Mouse (Mus musculus) hindbrain, embryonic 13.5 days (tissue): ENCODE results near the gene Tubb5. TPM values are rescaled to one million over a fixed set of nuclear protein-coding genes. Genes with fewer than 3 reads are reported as not detected.

Source experiments
- ATAC-seq: fragments of 200-750 bp; cut with Nextera tagmentation; 2 replicates; pipeline ENCODE4 v1.8.0; 2017; ENCODE audit warnings: moderate TSS enrichment; ENCODE audit not compliant: low FRiP score
- H3K27ac ChIP-seq: fragments of 300-500 bp; sonication (generic); 2 replicates; pipeline ENCODE4 v1.5.1; 2015; ENCODE audit warnings: inconsistent platforms, mild to moderate bottlenecking, moderate library complexity
- H3K27me3 ChIP-seq: fragments of 300-500 bp; sonication (generic); 2 replicates; pipeline ENCODE4 v1.6.1; 2015; ENCODE audit warnings: mild to moderate bottlenecking, inconsistent platforms
- H3K36me3 ChIP-seq: fragments of 300-500 bp; sonication (generic); 2 replicates; pipeline ENCODE4 v1.6.1; 2015; ENCODE audit warnings: mild to moderate bottlenecking, inconsistent platforms
- H3K4me1 ChIP-seq: fragments of 300-500 bp; sonication (generic); replicated peaks from 2 replicates; pipeline ENCODE4 v1.6.1; 2015; ENCODE audit warnings: inconsistent platforms
- H3K4me2 ChIP-seq: fragments of 300-500 bp; sonication (generic); 2 replicates; pipeline ENCODE4 v1.6.1; 2015; ENCODE audit warnings: inconsistent platforms, mild to moderate bottlenecking, moderate library complexity
- H3K4me3 ChIP-seq: fragments of 300-500 bp; sonication (generic); 2 replicates; pipeline ENCODE4 v1.5.1; 2015; ENCODE audit warnings: mild to moderate bottlenecking, inconsistent platforms
- H3K9ac ChIP-seq: fragments of 300-500 bp; sonication (generic); 2 replicates; pipeline ENCODE4 v1.6.1; 2015; ENCODE audit warnings: mild to moderate bottlenecking, inconsistent platforms
- H3K9me3 ChIP-seq: fragments of 300-500 bp; sonication (generic); 2 replicates; pipeline ENCODE4 v1.6.1; 2016; ENCODE audit warnings: inconsistent platforms
- WGBS: fragments of 180-500 bp; shearing (Covaris S2); methylation state at CpG from one replicate; pipeline ENCODE4 v1.1.7; 2015; 5-methylcytosine and 5-hydroxymethylcytosine counted together
- polyA plus RNA-seq: library from polyadenylated mRNA; unstranded; fragments of >200 nt; fragmentation: Nextera tagmentation; extraction: Ambion mirVana; gene quantifications from 2 replicates; pipeline ENCODE4 v1.2.1, GENCODE M21; 2015

The Tubb5 gene
- polyA plus RNA-seq, 1 experiment from 2014 or later = 1,714 TPM

DNA sequence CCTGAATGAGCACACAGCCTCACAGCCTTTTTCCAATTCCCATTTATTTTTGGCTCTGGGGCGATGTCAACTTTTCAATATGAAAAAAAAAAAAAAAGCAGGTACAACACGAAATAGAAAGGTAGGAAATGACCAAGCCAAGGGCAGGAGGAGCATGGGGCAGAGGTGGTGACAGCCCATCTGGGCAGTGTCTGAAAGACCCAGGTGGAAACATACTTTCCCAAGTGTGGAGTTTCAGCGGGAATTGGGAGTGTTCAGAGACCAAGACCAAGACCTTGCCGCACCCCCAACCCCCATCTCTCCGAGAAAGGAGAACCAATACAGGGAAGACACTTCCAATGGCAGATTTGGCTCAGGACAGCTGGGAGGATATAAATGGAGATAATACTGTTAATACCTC lies 4.2 kb downstream of the Tubb5 start:
- peak overlapping the region; percentile 92 for H3K4me2 ChIP-seq
- H3K36me3 ChIP-seq = peaks cover 62% of the 10 kb centered on the region
- H3K9ac ChIP-seq = peak overlapping the region; percentile 53
- no peak for ATAC-seq
- WGBS = 63% methylated on average over 5 of the region's 5 CpGs
- H3K4me1 ChIP-seq = peaks cover 56% of the 10 kb centered on the region
- no peak overlapping the region for H3K27ac ChIP-seq
- H3K4me3 ChIP-seq = peak overlapping the region; percentile 96
- H3K27me3 ChIP-seq = no peaks in the 10 kb centered on the region
- H3K9me3 ChIP-seq = no peaks in the 10 kb centered on the region

DNA sequence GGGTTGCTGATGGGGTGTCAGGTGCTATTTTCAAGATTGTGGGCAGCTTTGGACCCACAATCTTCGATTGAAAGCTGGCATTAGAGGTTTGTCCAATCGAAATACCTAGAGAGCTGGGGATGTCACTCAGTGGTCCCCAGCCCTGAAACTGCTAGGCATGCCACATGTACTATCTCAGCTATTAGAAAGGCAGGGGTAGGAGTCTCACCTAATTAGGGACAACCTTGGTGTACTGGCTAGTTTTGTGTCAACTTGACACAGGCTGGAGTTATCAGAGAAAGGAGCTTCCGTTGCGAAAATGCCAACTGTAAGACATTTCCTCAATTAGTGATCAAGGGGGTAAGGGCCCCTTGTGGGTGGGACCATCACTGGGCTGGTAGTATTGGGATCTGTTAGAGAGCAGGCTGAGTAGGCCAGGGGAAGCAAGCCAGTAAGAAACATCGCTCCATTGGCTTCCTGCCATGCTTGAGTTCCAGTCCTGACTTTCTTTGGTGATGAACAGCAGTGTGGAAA lies 4.8 kb downstream of the Tubb5 start:
- Histone ChIP-seq H3K27me3 (no peaks in the 10 kb centered on the region), H3K36me3 (peaks cover 62% of the 10 kb centered on the region), H3K9ac (peak overlapping the region; percentile 39), H3K4me2 (peak overlapping the region; percentile 92), H3K9me3 (no peaks in the 10 kb centered on the region), H3K27ac (0 out of 2 replicates have a peak overlapping the region, but pooled peaks have one; percentile 30), H3K4me1 (peaks cover 52% of the 10 kb centered on the region), H3K4me3 (0 out of 2 replicates have a peak overlapping the region, but pooled peaks have one; percentile 96)
- no peak for ATAC-seq
- 26% methylated on average over 5 of the region's 5 CpGs for WGBS

DNA sequence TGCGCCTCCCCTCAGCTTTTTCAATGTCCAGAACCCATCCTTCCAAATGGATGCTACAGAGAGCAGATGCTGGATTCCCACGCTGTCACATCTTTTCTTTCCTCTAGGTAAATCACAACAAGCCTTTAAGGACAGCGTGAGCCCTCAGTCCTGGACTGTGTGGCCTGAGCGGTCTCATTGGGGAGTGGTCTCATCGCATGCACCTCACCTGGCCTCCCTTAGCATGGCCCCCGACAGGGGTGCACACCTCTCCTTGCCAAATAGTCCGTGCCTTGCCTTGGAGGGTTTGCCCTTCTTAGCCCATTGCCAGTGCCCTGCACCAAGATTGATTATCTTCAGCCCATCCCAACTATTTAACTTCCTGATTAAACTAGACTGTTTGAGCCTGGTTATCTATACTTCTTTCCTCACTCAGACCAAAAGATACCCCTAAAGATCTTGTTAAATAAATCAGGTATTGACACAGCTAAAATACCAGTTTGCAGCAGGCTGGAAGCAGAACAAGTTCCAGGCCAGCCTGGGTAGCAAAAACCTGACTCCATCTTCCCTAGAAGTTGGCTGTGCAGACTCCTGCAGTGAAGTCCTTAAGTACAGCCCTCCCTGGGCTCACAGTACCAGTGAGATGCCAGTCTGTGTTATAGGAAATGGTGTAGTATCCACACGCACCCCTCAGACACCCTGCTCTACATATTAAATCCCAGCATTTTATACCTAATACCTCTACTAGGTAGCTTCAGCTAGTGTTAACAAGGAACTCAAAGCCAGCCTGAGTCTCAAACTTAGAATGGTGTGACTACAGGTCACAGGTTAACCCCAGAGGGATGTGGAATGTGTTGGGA lies 5.5 kb downstream of the Tubb5 start:
- Histone ChIP-seq H3K4me2 (peak overlapping the region; percentile 4; the same call in 1 of the 2 replicates), H3K27ac (peak overlapping the region; percentile 32), H3K36me3 (peaks cover 68% of the 10 kb centered on the region), H3K4me3 (no peak overlapping the region), H3K27me3 (no peaks in the 10 kb centered on the region), H3K4me1 (peaks cover 52% of the 10 kb centered on the region), H3K9me3 (no peaks in the 10 kb centered on the region), H3K9ac (peak overlapping the region; percentile 39; the same call in 1 of the 2 replicates)
- no peak for ATAC-seq
- 65% methylated on average over 8 of the region's 8 CpGs for WGBS

DNA sequence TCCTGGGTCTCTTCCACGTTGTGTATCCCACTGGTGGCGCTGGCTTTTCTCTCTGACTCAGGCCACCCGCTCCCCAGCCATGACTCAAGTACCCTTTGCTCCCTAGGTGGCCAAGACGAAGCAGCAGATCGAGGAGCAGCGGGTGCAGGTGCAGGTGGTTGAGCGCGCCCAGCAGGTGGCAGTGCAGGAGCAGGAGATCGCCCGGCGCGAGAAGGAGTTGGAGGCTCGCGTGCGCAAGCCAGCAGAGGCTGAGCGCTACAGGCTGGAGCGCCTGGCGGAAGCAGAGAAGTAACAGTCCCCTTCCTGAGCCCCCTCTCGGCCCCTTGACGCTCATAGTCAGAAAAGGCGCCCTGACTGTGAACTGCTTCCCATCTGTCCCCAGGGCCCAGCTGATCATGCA lies 8.4 kb downstream of the Tubb5 start:
- no peaks in the 10 kb centered on the region for H3K27me3 ChIP-seq
- WGBS = 2% methylated on average over 21 of the region's 21 CpGs
- H3K9me3 ChIP-seq = no peaks in the 10 kb centered on the region
- no peak overlapping the region for H3K27ac ChIP-seq
- H3K36me3 ChIP-seq = peaks cover 76% of the 10 kb centered on the region
- peak overlapping the region; percentile 46 for H3K9ac ChIP-seq
- H3K4me2 ChIP-seq = peak overlapping the region; percentile 30
- H3K4me3 ChIP-seq = no peak overlapping the region; the same call in 1 of the 2 replicates
- ATAC-seq = peak; percentile 30
- peaks cover 38% of the 10 kb centered on the region for H3K4me1 ChIP-seq

DNA sequence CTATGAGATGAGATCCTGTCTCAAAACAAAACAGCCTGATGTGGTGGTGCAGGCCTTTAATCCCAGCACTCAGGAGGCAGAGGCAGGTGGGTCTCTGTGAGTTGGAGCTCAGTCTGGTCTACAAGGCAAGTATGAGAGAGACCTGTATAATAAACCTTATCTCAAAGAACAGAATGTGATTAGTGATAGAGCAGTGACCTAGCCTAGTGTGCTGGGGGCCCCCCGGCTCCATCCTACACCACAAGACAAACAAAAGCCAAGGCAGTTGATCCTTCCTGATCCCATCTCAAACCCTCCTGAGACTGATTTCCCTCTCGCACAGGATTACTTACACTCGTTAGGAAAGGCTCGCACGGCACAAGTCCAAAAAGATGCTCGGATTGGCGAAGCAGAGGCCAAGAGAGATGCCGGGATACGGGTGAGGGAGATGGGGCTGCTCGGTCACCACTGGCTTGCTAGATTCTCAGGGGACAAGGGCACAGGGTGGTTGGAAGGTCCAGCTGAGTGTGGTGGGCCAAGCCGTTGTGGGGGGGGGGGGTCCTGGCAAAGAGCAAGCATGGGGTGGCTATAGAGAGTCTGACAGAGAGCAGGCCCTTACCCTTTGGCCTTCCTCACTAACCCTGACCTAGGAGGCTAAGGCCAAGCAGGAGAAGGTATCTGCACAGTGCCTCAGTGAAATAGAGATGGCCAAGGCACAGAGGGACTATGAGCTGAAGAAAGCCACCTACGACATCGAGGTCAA lies 12.8 kb downstream of the Tubb5 start:
- no peak for ATAC-seq
- H3K36me3 ChIP-seq = peaks cover 34% of the 10 kb centered on the region
- peaks cover 47% of the 10 kb centered on the region for H3K4me1 ChIP-seq
- 95% methylated on average over 13 of the region's 13 CpGs for WGBS
- no peak overlapping the region for H3K27ac ChIP-seq
- H3K4me3 ChIP-seq = no peak overlapping the region
- H3K27me3 ChIP-seq = peaks cover 17% of the 10 kb centered on the region
- no peak overlapping the region for H3K9ac ChIP-seq
- no peaks in the 10 kb centered on the region for H3K9me3 ChIP-seq
- no peak overlapping the region for H3K4me2 ChIP-seq

DNA sequence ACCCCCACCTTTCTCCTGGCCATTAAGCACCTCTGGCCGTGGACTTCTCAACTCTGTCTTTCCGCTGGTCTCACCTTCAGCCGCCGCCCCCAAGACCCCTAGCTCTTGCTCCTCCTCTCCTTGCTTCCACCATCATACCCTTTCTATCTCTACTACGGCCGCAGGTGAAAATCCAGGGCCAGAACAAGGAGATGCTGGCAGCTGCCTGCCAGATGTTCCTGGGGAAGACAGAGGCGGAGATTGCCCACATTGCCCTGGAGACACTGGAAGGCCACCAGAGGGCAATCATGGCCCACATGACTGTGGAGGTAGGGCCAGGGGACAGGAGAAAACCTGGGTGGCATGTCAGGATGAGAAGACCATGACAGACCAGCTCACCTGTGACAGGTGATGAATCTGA lies 13.7 kb downstream of the Tubb5 start:
- WGBS = 59% methylated on average over 7 of the region's 7 CpGs
- Histone ChIP-seq H3K4me2 (peak overlapping the region; percentile 85), H3K36me3 (peaks cover 34% of the 10 kb centered on the region), H3K27me3 (peaks cover 26% of the 10 kb centered on the region), H3K4me3 (peak overlapping the region; percentile 66), H3K9me3 (no peaks in the 10 kb centered on the region), H3K4me1 (peaks cover 38% of the 10 kb centered on the region), H3K27ac (no peak overlapping the region), H3K9ac (peak overlapping the region; percentile 79; the same call in 1 of the 2 replicates)
- ATAC-seq = no peak

DNA sequence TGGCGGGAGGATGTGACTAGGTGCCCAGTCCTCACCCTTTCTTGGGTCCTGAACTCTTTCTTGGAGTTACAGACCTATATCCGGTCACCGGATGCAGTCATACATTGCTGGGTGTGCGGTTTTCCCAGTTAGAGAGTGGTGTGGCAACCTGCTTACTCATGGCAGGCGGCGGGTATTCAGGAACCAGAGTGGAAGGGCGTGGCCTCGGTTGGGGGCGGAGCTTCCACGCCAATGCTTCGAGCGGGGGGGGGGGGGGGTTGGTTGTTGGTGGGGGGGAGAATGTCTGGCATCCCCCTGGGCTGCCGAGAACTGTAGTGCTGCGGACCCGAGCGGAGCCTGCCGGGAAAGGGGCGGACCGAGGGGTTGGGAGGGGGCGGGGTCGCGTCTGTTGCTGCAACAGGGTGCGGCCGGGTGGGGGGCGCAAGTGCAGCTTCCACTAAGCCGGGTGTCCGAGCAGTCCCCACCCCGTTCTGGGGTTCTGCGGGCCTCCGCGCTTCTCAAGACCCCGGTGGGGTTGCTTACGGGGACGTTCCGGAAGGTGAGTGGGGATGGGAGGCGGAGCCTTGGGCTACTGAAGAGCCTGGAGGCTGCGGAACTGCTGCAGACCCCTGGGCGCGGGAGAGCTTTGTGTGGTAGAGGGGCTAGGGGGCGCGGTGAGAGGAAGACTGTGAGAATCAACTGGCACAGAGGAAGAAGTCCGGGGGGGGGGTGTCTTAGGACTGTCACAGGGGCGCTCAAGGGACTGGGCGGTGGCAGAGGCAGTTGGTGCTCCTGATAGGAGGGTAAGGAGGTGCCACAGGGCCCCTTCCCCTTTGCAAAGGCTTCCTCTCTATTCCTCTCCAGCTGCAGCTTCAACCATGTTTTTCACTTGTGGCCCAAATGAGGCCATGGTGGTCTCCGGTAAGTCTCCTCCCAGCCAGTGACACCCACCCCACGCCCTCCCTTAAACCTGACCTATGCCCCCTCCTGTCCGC lies 14.9 kb downstream of the Tubb5 start, which contains the start of gene Flot1:
Gene Flot1 (plus strand): TSS at position 267 of the 974 bp plus-strand sequence.
- Histone ChIP-seq H3K4me2 (peak within 1 kb of the TSS; percentile 85), H3K4me3 (peak within 1 kb of the TSS; percentile 66), H3K9me3 (no peaks in the 10 kb centered on the region), H3K9ac (peak within 1 kb of the TSS; percentile 79), H3K36me3 (peaks cover 34% of the 10 kb centered on the region), H3K27ac (peak within 1 kb of the TSS; percentile 86), H3K27me3 (peaks cover 30% of the 10 kb centered on the region), H3K4me1 (peaks cover 38% of the 10 kb centered on the region)
- peak; percentile 89 for ATAC-seq
- under 1% methylated on average over 32 of the region's 47 CpGs for WGBS

DNA sequence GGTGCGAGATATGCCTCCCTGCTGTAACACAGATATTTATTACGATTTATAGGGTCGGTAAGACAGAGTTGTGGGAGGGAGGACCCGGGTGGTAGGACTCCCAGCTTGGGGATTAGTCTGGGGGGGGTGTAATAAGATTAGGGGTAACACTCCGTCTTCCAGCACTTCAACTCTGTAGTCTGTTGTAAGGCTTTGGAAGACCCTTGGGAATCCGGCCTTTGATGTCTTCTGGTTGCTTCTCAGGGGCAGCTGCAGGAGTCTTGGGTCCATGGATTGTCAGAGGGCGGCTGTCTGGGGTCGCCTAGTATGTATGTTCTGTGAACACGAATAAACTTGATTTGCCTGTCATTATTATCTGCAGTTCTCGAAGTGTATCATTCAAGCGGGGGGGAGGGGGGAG lies 15.5 kb downstream of the Tubb5 start:
- peak overlapping the region; percentile 66 for H3K4me3 ChIP-seq
- H3K27me3 ChIP-seq = peaks cover 30% of the 10 kb centered on the region
- no peaks in the 10 kb centered on the region for H3K9me3 ChIP-seq
- peak overlapping the region; percentile 86 for H3K27ac ChIP-seq
- H3K9ac ChIP-seq = peak overlapping the region; percentile 79
- peak overlapping the region; percentile 85 for H3K4me2 ChIP-seq
- peaks cover 28% of the 10 kb centered on the region for H3K36me3 ChIP-seq
- no peak for ATAC-seq
- H3K4me1 ChIP-seq = peaks cover 38% of the 10 kb centered on the region
- 4% methylated on average over 11 of the region's 11 CpGs for WGBS

DNA sequence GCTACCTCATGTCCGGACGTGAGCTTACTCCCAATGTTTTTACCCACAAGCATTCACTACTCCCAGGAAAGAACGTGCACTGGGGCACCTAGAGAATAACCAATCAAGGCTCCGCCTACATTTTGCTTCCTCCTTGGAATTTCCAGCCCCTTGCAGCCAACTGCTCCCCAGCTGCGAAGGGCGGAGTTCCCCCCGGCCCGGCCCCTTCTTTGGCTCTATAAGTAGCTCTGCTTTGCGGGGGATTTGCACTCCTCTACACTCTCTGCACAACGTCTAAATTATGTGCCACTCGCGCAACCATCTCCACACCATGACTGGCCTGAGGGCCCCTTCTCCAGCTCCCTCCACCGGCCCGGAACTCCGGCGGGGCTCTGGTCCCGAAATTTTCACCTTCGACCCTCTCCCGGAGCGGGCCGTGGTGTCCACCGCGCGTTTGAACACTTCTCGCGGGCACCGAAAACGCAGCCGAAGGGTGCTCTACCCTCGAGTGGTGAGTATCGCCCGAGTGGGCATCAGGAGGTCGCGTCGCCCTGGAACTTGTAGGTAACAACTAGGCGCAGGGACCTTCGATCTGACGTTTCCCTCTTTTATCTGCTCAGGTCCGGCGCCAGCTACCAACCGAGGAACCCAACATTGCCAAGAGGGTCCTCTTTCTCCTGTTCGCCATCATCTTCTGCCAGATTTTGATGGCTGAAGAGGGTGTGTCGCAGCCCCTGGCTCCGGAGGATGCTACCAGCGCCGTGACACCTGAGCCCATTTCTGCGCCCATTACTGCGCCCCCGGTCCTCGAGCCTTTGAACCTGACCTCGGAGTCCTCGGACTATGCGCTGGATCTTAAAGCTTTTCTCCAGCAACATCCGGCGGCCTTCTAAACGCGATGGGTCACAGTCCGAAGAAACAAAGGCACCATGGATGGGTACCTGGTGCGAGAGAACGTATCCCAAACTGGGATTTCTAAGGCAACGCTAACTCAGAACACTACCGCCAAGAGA lies 16.4 kb downstream of the Tubb5 start, which contains the start of gene Ier3:
Gene Ier3 (plus strand): TSS at position 246 of the 992 bp plus-strand sequence.
- Histone ChIP-seq H3K36me3 (peaks cover 19% of the 10 kb centered on the region), H3K9me3 (no peaks in the 10 kb centered on the region), H3K4me1 (peaks cover 38% of the 10 kb centered on the region), H3K27ac (peak within 1 kb of the TSS; percentile 86; the same call in 1 of the 2 replicates), H3K9ac (peak within 1 kb of the TSS; percentile 79), H3K4me2 (peak within 1 kb of the TSS; percentile 85), H3K4me3 (peak within 1 kb of the TSS; percentile 66), H3K27me3 (peaks cover 33% of the 10 kb centered on the region)
- under 1% methylated on average over 62 of the region's 62 CpGs for WGBS
- no peak; the same call in 1 of the 2 replicates for ATAC-seq

DNA sequence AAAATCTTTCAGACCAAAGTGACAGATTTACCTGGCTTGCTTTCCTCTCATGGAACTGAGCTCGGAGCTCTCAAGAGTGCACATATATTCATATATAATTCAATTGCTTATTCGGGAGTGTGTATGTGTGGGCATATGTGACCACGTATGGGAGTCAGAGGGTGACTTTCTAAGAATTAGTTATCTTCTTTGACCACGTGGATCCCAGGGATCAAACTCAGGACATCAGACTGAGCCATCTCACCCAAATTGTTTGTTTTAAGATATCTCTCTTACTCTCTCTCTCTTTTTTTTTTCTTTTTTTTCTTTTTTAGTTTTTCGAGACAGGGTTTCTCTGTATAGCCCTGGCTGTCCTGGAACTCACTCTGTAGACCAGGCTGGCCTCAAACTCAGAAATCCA lies 18.0 kb downstream of the Tubb5 start:
- Histone ChIP-seq H3K36me3 (0 out of 2 replicates have a peak, but pooled peaks cover 3% of the 10 kb centered on the region), H3K4me1 (peaks cover 36% of the 10 kb centered on the region), H3K27ac (no peak overlapping the region), H3K9ac (no peak overlapping the region), H3K27me3 (peaks cover 33% of the 10 kb centered on the region), H3K9me3 (no peaks in the 10 kb centered on the region), H3K4me3 (no peak overlapping the region), H3K4me2 (no peak overlapping the region)
- no peak for ATAC-seq
- WGBS = 86% methylated on average over 5 of the region's 5 CpGs
